Mouse (Mus musculus) midbrain, embryonic 15.5 days (tissue): Measurements from ENCODE around the gene Olfr988. TPM values are rescaled to one million over a fixed set of nuclear protein-coding genes. Genes with fewer than 3 reads are reported as not detected.
"Not testable (repeated sequence)": the region's sequence is repeated elsewhere in the genome, so short reads cannot be mapped to it uniquely, and the experiment has no call there.

ENCODE experiments used
- ATAC-seq: fragments of 200-750 bp; cut with Nextera tagmentation; replicated peaks from 2 replicates; pipeline ENCODE4 v1.8.0; 2017; ENCODE audit warnings: moderate TSS enrichment
- H3K27ac ChIP-seq: fragments of 300-500 bp; sonication (generic); 2 replicates; pipeline ENCODE4 v1.5.1; 2015; ENCODE audit warnings: mild to moderate bottlenecking, inconsistent platforms
- H3K27me3 ChIP-seq: fragments of 300-500 bp; sonication (generic); replicated peaks from 2 replicates; pipeline ENCODE4 v1.6.1; 2015; ENCODE audit warnings: inconsistent platforms
- H3K36me3 ChIP-seq: fragments of 300-500 bp; sonication (generic); replicated peaks from 2 replicates; pipeline ENCODE4 v1.6.1; 2015; ENCODE audit warnings: inconsistent platforms
- H3K4me1 ChIP-seq: fragments of 300-500 bp; sonication (generic); 2 replicates; pipeline ENCODE4 v1.6.1; 2015; ENCODE audit warnings: inconsistent platforms
- H3K4me2 ChIP-seq: fragments of 300-500 bp; sonication (generic); 2 replicates; pipeline ENCODE4 v1.6.1; 2015; ENCODE audit warnings: inconsistent platforms, mild to moderate bottlenecking, moderate library complexity
- H3K4me3 ChIP-seq: fragments of 300-500 bp; sonication (generic); 2 replicates; pipeline ENCODE4 v1.5.1; 2015; ENCODE audit warnings: mild to moderate bottlenecking, inconsistent platforms
- H3K9ac ChIP-seq: fragments of 300-500 bp; sonication (generic); 2 replicates; pipeline ENCODE4 v1.6.1; 2015; ENCODE audit warnings: mild to moderate bottlenecking, inconsistent platforms
- H3K9me3 ChIP-seq: fragments of 300-500 bp; sonication (generic); 2 replicates; pipeline ENCODE4 v1.6.1; 2016; ENCODE audit warnings: inconsistent platforms
- WGBS: fragments of 180-500 bp; shearing (Covaris S2); methylation state at CpG from one replicate; pipeline ENCODE4 v1.1.7; 2015; ENCODE audit warnings: mixed read lengths; 5-methylcytosine and 5-hydroxymethylcytosine counted together
- polyA plus RNA-seq: library from polyadenylated mRNA; unstranded; fragments of >200 nt; fragmentation: Nextera tagmentation; extraction: Ambion mirVana; gene quantifications from 2 replicates; pipeline ENCODE4 v1.2.1, GENCODE M21; 2015

The Olfr988 gene
- not detected in 2 replicates for polyA plus RNA-seq

- not testable (repeated sequence) for H3K27me3 ChIP-seq, H3K4me3 ChIP-seq, H3K9me3 ChIP-seq, H3K4me2 ChIP-seq, H3K27ac ChIP-seq, H3K4me1 ChIP-seq, H3K36me3 ChIP-seq, H3K9ac ChIP-seq, ATAC-seq
Measured at GRCm38 (mm10) chr2:85363127-85363526, at the start of gene Olfr988. TSS of gene Olfr988 (minus strand) at chr2:85363227.

DNA sequence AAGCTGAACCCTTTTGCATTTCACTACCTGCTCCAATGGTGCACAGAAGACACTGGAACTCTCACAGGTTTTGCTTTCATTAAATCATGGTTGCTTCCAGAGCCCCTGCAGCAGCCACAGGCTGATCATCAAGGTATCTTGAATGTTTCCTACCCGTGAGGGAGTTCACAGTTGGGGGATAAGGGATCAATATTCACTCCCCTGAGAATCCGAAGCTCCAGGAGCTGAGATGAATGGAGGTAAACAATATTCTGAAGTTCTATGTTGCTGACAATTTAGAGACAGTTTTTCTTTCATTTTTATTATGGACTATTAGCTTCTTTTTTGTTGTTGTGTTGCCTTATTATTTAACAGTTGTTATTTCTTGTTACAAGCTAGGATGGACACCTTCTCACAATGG lies 46.3 kb upstream of the Olfr988 start, which contains the start of gene Olfr992:
Gene Olfr992 (minus strand): TSS at position 101 of the 400 bp plus-strand sequence.
- Histone ChIP-seq H3K9me3 (no peaks in the 10 kb centered on the region), H3K27ac (no peak within 1 kb of the TSS), H3K9ac (no peak within 1 kb of the TSS), H3K4me2 (no peak within 1 kb of the TSS), H3K4me1 (no peaks in the 10 kb centered on the region), H3K36me3 (no peaks in the 10 kb centered on the region), H3K27me3 (no peaks in the 10 kb centered on the region), H3K4me3 (no peak within 1 kb of the TSS)
- WGBS: 67% methylated on average over 2 of the region's 2 CpGs
- ATAC-seq: no peak

DNA sequence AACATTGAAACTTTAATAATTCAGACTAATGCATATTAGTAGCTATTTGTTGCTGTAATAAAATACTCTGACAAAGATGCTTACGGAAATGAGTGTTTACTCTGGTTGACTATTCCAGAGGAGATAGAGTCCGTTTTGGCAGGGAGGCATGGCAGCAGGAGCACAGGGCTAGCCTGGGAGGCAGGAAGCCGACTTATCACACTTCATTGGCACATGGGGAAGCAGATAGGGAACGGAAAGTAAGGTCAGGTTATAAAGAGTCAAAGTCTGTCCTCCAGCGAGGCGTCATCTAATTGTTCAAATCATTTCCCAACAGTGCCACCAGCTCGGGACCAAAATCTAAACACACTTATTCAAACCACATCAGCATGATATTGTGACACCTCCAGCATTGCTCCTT lies 23.1 kb downstream of the Olfr988 start:
- no peaks in the 10 kb centered on the region for H3K27me3 ChIP-seq
- ATAC-seq: no peak
- H3K4me1 ChIP-seq: no peaks in the 10 kb centered on the region
- H3K4me3 ChIP-seq: no peak overlapping the region
- no peaks in the 10 kb centered on the region for H3K36me3 ChIP-seq
- no peak overlapping the region for H3K4me2 ChIP-seq
- no peak overlapping the region for H3K27ac ChIP-seq
- no peak overlapping the region for H3K9ac ChIP-seq
- H3K9me3 ChIP-seq: no peaks in the 10 kb centered on the region
- 80% methylated on average over 7 of the region's 7 CpGs for WGBS

DNA sequence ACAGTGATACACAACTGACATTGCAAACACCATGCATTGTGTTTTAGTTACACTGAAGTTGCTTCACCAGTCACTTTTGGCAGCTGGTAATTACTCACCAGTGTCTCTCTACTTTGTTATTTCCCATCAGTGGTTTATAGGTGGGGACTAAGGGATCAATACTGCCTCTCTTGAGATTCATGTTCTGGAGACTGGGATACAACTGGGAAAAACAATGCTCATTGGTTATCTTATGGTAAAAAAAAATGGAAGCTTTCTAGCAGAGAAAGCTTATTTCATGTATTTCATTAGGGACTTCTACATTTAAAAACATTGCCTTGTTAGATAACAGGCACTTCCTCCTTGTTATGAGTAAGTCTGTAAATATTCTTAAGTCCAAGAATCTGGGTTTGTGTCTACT lies 23.8 kb downstream of the Olfr988 start, which contains the start of gene Olfr987:
Gene Olfr987 (minus strand): TSS at position 101 of the 400 bp plus-strand sequence.
- not testable (repeated sequence) for H3K9ac ChIP-seq, H3K4me3 ChIP-seq, H3K27ac ChIP-seq, H3K4me2 ChIP-seq, H3K4me1 ChIP-seq, ATAC-seq, H3K9me3 ChIP-seq, H3K36me3 ChIP-seq, H3K27me3 ChIP-seq

- Histone ChIP-seq H3K4me3 (no peak overlapping the region), H3K4me1 (no peaks in the 10 kb centered on the region), H3K27me3 (no peaks in the 10 kb centered on the region), H3K9ac (no peak overlapping the region), H3K27ac (no peak overlapping the region), H3K36me3 (no peaks in the 10 kb centered on the region), H3K4me2 (no peak overlapping the region), H3K9me3 (no peaks in the 10 kb centered on the region)
- WGBS: 78% methylated on average over 1 of the region's 1 CpGs
- ATAC-seq: no peak
Measured at GRCm38 (mm10) chr2:85319106-85319505, 43.9 kb downstream of the Olfr988 start.

Other genes starting within 250 kb of the Olfr988 start
- gene Aplnr, start 227.0 kb downstream of the Olfr988 start, polyA plus RNA-seq: 30.6 TPM in 2 replicates
- gene Lrrc55, start 166.0 kb downstream of the Olfr988 start, polyA plus RNA-seq: 14.5 and 15.0 TPM in 2 replicates
- gene Olfr987, start 23.9 kb downstream of the Olfr988 start, polyA plus RNA-seq: not detected in 2 replicates
- not detected in 2 replicates for gene Olfr992, start 46.2 kb upstream of the Olfr988 start, polyA plus RNA-seq
- not detected in 2 replicates for gene Olfr993, start 51.6 kb upstream of the Olfr988 start, polyA plus RNA-seq
- gene Olfr994, start 73.2 kb upstream of the Olfr988 start, polyA plus RNA-seq: not detected in 2 replicates
- not detected in 2 replicates for gene Olfr995, start 80.4 kb upstream of the Olfr988 start, polyA plus RNA-seq
- gene 4833423E24Rik, start 155.8 kb upstream of the Olfr988 start, polyA plus RNA-seq: 0.19 and 0.32 TPM in 2 replicates
- not detected in 2 replicates for gene Olfr996, start 216.0 kb upstream of the Olfr988 start, polyA plus RNA-seq
- not detected in 2 replicates for gene Olfr998, start 225.7 kb upstream of the Olfr988 start, polyA plus RNA-seq
- gene Olfr1000, start 248.7 kb upstream of the Olfr988 start, polyA plus RNA-seq: not detected in 2 replicates